Comparison of ENCODE assay signal across 34 mouse cellular contexts in genomic region chr7:109019243-109019642, GRCm38 (mm10).
DNase-seq lines count a peak whose midpoint lies in the region; ATAC-seq and TF ChIP-seq lines count a peak whose summit lies in the region.
"Had no signal": no experiment of that assay in that cellular context is flagged by ENCODE, and none has a peak within 500 bp of the region (broad histone marks: within the 10 kb centered on the region; RNA-seq: fewer than 3 reads in every experiment).

No protein-coding gene starts in this region.

- 80% methylated on average over 7 of the region's 7 CpGs for WGBS in lung, postnatal 0 days

- DNase-seq in cerebellum, postnatal 10 days = peak; percentile 41 to 46
- DNase-seq in cerebellum, adult 11-12 months = no peak
- no peak for DNase-seq in layer of hippocampus, adult 2 months (ENCODE audit: low spot score in 2 of 2)
- DNase-seq in layer of hippocampus, postnatal 25 days (ENCODE audit: extremely low spot score in 1 of 2, low spot score in 1 of 2) = no peak
- no peak for DNase-seq in lung, postnatal 0 days (ENCODE audit: low spot score)
- DNase-seq in lung, postnatal 4 days = no peak
- DNase-seq in ES-CJ7 (ENCODE audit: low read depth, low spot score) = peak; percentile 33
- no peak for DNase-seq in testis, postnatal 14 days (ENCODE audit: low spot score)
- DNase-seq: adrenal gland, postnatal 25 days; B cell, adult 2 months; cerebellum, adult 2 months; cerebellum, postnatal 25 days; gastrocnemius, adult 2 months; gastrocnemius, postnatal 36 days; heart, postnatal 14 days; kidney, adult 8-10 months; kidney, postnatal 10 days; liver, embryonic 13.5 days; lung, adult 18-20 months; right cerebral cortex, adult 18-20 months; spleen, adult 18-20 months; thymus, adult 18-20 months; thymus, postnatal 25 days had no signal

- H3K4me2 ChIP-seq in lung, postnatal 0 days (replicated peaks; ENCODE audit: low read depth, low read length) = no peak overlapping the region
- H3K4me2 ChIP-seq: embryonic facial prominence, embryonic 12.5 days; forebrain, embryonic 15.5 days; intestine, embryonic 15.5 days; limb, embryonic 15.5 days; liver, embryonic 13.5 days; midbrain, embryonic 15.5 days; neural tube, embryonic 12.5 days had no signal

- no peak overlapping the region for H3K9ac ChIP-seq in lung, postnatal 0 days (replicated peaks; ENCODE audit: low read depth)
- H3K9ac ChIP-seq: embryonic facial prominence, embryonic 12.5 days; forebrain, embryonic 15.5 days; intestine, embryonic 15.5 days; limb, embryonic 15.5 days; liver, embryonic 13.5 days; midbrain, embryonic 15.5 days; neural tube, embryonic 12.5 days had no signal

- 0 out of 2 replicates have a peak, but pooled peaks have one; percentile 32 for ATAC-seq in lung, postnatal 0 days
- ATAC-seq: forebrain, embryonic 15.5 days; hindbrain, embryonic 16.5 days; intestine, embryonic 15.5 days; midbrain, embryonic 15.5 days had no signal

- H3K4me1 ChIP-seq in lung, postnatal 0 days (ENCODE audit: insufficient read depth, low read depth, low read length) = no peaks in the 10 kb centered on the region
- H3K4me1 ChIP-seq: embryonic facial prominence, embryonic 12.5 days; intestine, embryonic 15.5 days; limb, embryonic 15.5 days; liver, embryonic 13.5 days had no signal

- H3K9me3 ChIP-seq in lung, postnatal 0 days (ENCODE audit: low read length) = no peaks in the 10 kb centered on the region
- H3K9me3 ChIP-seq: embryonic facial prominence, embryonic 12.5 days; forebrain, embryonic 15.5 days; hindbrain, embryonic 10.5 days; intestine, embryonic 15.5 days; limb, embryonic 10.5 days; limb, embryonic 15.5 days; liver, embryonic 13.5 days; midbrain, embryonic 15.5 days; neural tube, embryonic 12.5 days had no signal

- no peak overlapping the region for H3K27ac ChIP-seq in layer of hippocampus, adult 2 months
- H3K27ac ChIP-seq in lung, postnatal 0 days (ENCODE audit: low read length) = no peak overlapping the region
- H3K27ac ChIP-seq: embryonic facial prominence, embryonic 12.5 days; forebrain, embryonic 15.5 days; gastrocnemius, adult 2 months; hindbrain, embryonic 10.5 days; intestine, embryonic 15.5 days; limb, embryonic 10.5 days; limb, embryonic 15.5 days; liver, embryonic 13.5 days; macrophage; midbrain, embryonic 15.5 days; neural tube, embryonic 12.5 days had no signal

- no peak overlapping the region for H3K4me3 ChIP-seq in layer of hippocampus, adult 2 months
- H3K4me3 ChIP-seq in lung, postnatal 0 days (ENCODE audit: low read depth, low read length) = no peak overlapping the region
- H3K4me3 ChIP-seq: embryonic facial prominence, embryonic 12.5 days; forebrain, embryonic 15.5 days; gastrocnemius, adult 2 months; hindbrain, embryonic 10.5 days; intestine, embryonic 15.5 days; limb, embryonic 10.5 days; limb, embryonic 15.5 days; liver, embryonic 13.5 days; midbrain, embryonic 15.5 days; myocyte; neural tube, embryonic 12.5 days had no signal

- TF ChIP-seq CTCF in layer of hippocampus, adult 2 months (conservative IDR thresholded peaks at IDR 0.05) = peak; percentile 48
- peak; percentile 29 for TF ChIP-seq CTCF in lung, postnatal 0 days (IDR thresholded peaks at IDR 0.05)

- no peaks in the 10 kb centered on the region for H3K27me3 ChIP-seq in lung, postnatal 0 days (replicated peaks; ENCODE audit: insufficient read depth, low read length)
- H3K27me3 ChIP-seq: embryonic facial prominence, embryonic 12.5 days; forebrain, embryonic 15.5 days; intestine, embryonic 15.5 days; limb, embryonic 15.5 days; liver, embryonic 13.5 days; midbrain, embryonic 15.5 days; neural tube, embryonic 12.5 days had no signal

- TF ChIP-seq EP300 in lung, postnatal 0 days (IDR thresholded peaks at IDR 0.05) = no peak

- H3K36me3 ChIP-seq in lung, postnatal 0 days (ENCODE audit: insufficient read depth, low read length) = no peaks in the 10 kb centered on the region
- H3K36me3 ChIP-seq: embryonic facial prominence, embryonic 12.5 days; intestine, embryonic 15.5 days; limb, embryonic 10.5 days; limb, embryonic 15.5 days; liver, embryonic 13.5 days had no signal

Comparison
In these comparisons a context has a peak if more than half of its experiments do, and no peak if none do; other contexts are left out.
1. DNase-seq: peak in cerebellum, postnatal 10 days (2 of 2) and ES-CJ7 (single experiment); none in cerebellum, adult 11-12 months (single experiment), layer of hippocampus, adult 2 months (0 of 2), layer of hippocampus, postnatal 25 days (0 of 2), lung, postnatal 0 days (single experiment), lung, postnatal 4 days (0 of 2) and testis, postnatal 14 days (single experiment).